8 mouse cellular contexts compared by ENCODE assay signal in genomic region chr5:150233154-150233886, GRCm38 (mm10).
DNase-seq lines count a peak whose midpoint lies in the region; ATAC-seq lines count a peak whose summit lies in the region.

No protein-coding gene starts in this region.

- H3K9me3 ChIP-seq in hindbrain, embryonic 13.5 days, result no peaks in the 10 kb centered on the region
- H3K9me3 ChIP-seq in lung, embryonic 16.5 days (ENCODE audit: control insufficient read depth, low read length), result peaks cover 3% of the 10 kb centered on the region

- no peaks in the 10 kb centered on the region; the same call in 1 of the 2 replicates for H3K36me3 ChIP-seq in hindbrain, embryonic 13.5 days
- no peaks in the 10 kb centered on the region for H3K36me3 ChIP-seq in lung, embryonic 16.5 days (ENCODE audit: control insufficient read depth, insufficient read depth, low read length)

- peak; percentile 28 for DNase-seq in T-cell, adult 2 months (ENCODE audit: low spot score)
- DNase-seq in cerebellum, postnatal 36 days, result peak; percentile 78 to 86
- DNase-seq in frontal cortex, postnatal 36 days (ENCODE audit: low spot score in 2 of 2), result peak; percentile 65 to 82
- peak; percentile 84 for DNase-seq in layer of hippocampus, adult 9-11 months
- DNase-seq in ovary, postnatal 14 days (ENCODE audit: low spot score), result peak; percentile 52
- DNase-seq in thymus, postnatal 14 days, result peak; percentile 52

- no peak overlapping the region for H3K9ac ChIP-seq in hindbrain, embryonic 13.5 days
- H3K9ac ChIP-seq in lung, embryonic 16.5 days (ENCODE audit: low read length), result no peak overlapping the region

- no peak overlapping the region for H3K4me3 ChIP-seq in hindbrain, embryonic 13.5 days
- H3K4me3 ChIP-seq in lung, embryonic 16.5 days (ENCODE audit: low read length), result no peak overlapping the region

- peak; percentile 86 for ATAC-seq in hindbrain, embryonic 13.5 days (ENCODE audit: low FRiP score)
- ATAC-seq in lung, embryonic 16.5 days (ENCODE audit: low read depth), result peak; percentile 54; the same call in 1 of the 2 replicates

- no peaks in the 10 kb centered on the region for H3K27me3 ChIP-seq in hindbrain, embryonic 13.5 days
- H3K27me3 ChIP-seq in lung, embryonic 16.5 days (ENCODE audit: control insufficient read depth, insufficient read depth, low read depth, low read length), result no peaks in the 10 kb centered on the region

- 61% methylated on average over 17 of the region's 17 CpGs for WGBS in hindbrain, embryonic 13.5 days
- 51% methylated on average over 17 of the region's 17 CpGs for WGBS in lung, embryonic 16.5 days

- no peak overlapping the region for H3K27ac ChIP-seq in hindbrain, embryonic 13.5 days
- no peak overlapping the region for H3K27ac ChIP-seq in lung, embryonic 16.5 days (ENCODE audit: low read length)

- no peaks in the 10 kb centered on the region; the same call in 1 of the 2 replicates for H3K4me1 ChIP-seq in hindbrain, embryonic 13.5 days (replicated peaks)
- no peaks in the 10 kb centered on the region for H3K4me1 ChIP-seq in lung, embryonic 16.5 days (replicated peaks; ENCODE audit: control insufficient read depth, insufficient read depth, low read length)

- H3K4me2 ChIP-seq in hindbrain, embryonic 13.5 days, result no peak overlapping the region
- H3K4me2 ChIP-seq in lung, embryonic 16.5 days (ENCODE audit: low read depth, low read length), result no peak overlapping the region

Comparison
In these comparisons a context has a peak if more than half of its experiments do, and no peak if none do; other contexts are left out.
1. DNase-seq: peak in every context shown above with its lines; median percentile 84 in layer of hippocampus, adult 9-11 months; 82 in cerebellum, postnatal 36 days; 74 in frontal cortex, postnatal 36 days; 52 in ovary, postnatal 14 days; 52 in thymus, postnatal 14 days; 28 in T-cell, adult 2 months.